Mouse (Mus musculus) limb, embryonic 15.5 days (tissue): Measurements from ENCODE around the gene Arrb1. TPM values are rescaled to one million over a fixed set of nuclear protein-coding genes. Genes with fewer than 3 reads are reported as not detected.
A peak's percentile ranks its signal among the peaks of the same experiment; 100 is the strongest.

Experiments
- ATAC-seq: fragments of 200-750 bp; cut with Nextera tagmentation; 2 replicates; pipeline ENCODE4 v1.8.0; 2017; ENCODE audit warnings: low read depth, moderate TSS enrichment; ENCODE audit not compliant: insufficient number of reproducible peaks, low FRiP score, low TSS enrichment
- H3K27ac ChIP-seq: fragments of 300-500 bp; sonication (generic); 2 replicates; pipeline ENCODE4 v1.5.1; 2015; ENCODE audit warnings: moderate library complexity, mild to moderate bottlenecking, inconsistent platforms
- H3K27me3 ChIP-seq: fragments of 300-500 bp; sonication (generic); 2 replicates; pipeline ENCODE4 v1.6.1; 2015; ENCODE audit warnings: inconsistent platforms
- H3K36me3 ChIP-seq: fragments of 300-500 bp; sonication (generic); 2 replicates; pipeline ENCODE4 v1.6.1; 2015; ENCODE audit warnings: inconsistent platforms
- H3K4me1 ChIP-seq: fragments of 300-500 bp; sonication (generic); 2 replicates; pipeline ENCODE4 v1.6.1; 2015; ENCODE audit warnings: inconsistent platforms
- H3K4me2 ChIP-seq: fragments of 300-500 bp; sonication (generic); 2 replicates; pipeline ENCODE4 v1.6.1; 2015; ENCODE audit warnings: mild to moderate bottlenecking, inconsistent platforms
- H3K4me3 ChIP-seq: fragments of 300-500 bp; sonication (generic); 2 replicates; pipeline ENCODE4 v1.5.1; 2015; ENCODE audit warnings: mild to moderate bottlenecking, inconsistent platforms
- H3K9ac ChIP-seq: fragments of 300-500 bp; sonication (generic); 2 replicates; pipeline ENCODE4 v1.6.1; 2015; ENCODE audit warnings: inconsistent platforms
- H3K9me3 ChIP-seq: fragments of 300-500 bp; sonication (generic); 2 replicates; pipeline ENCODE4 v1.6.1; 2016; ENCODE audit warnings: inconsistent platforms
- WGBS: fragments of 180-500 bp; shearing (Covaris S2); methylation state at CpG from one replicate; pipeline ENCODE4 v1.1.7; 2015; 5-methylcytosine and 5-hydroxymethylcytosine counted together
- microRNA counts: library from miRNA; unstranded; fragments of <30 nt; microRNA quantifications from one replicate; lab custom pipeline; 2016
- microRNA-seq: library from miRNA; unstranded; fragments of <30 nt; microRNA quantifications from one replicate; pipeline ENCODE4, GENCODE M21; 2016
- polyA plus RNA-seq: library from polyadenylated mRNA; unstranded; fragments of >200 nt; fragmentation: Nextera tagmentation; extraction: Ambion mirVana; gene quantifications from 2 replicates; pipeline ENCODE4 v1.2.1, GENCODE M21; 2015

The Arrb1 gene
- polyA plus RNA-seq, 1 experiment from 2014 or later, result 7.4 TPM

- Histone ChIP-seq H3K9ac (no peak overlapping the region), H3K4me2 (no peak overlapping the region), H3K27ac (no peak overlapping the region), H3K27me3 (0 out of 2 replicates have a peak, but pooled peaks cover 1% of the 10 kb centered on the region), H3K9me3 (no peaks in the 10 kb centered on the region), H3K4me3 (no peak overlapping the region), H3K4me1 (no peaks in the 10 kb centered on the region), H3K36me3 (no peaks in the 10 kb centered on the region)
- 43% methylated on average over 4 of the region's 4 CpGs for WGBS
- no peak for ATAC-seq
Observed at GRCm38 (mm10) chr7:99649585-99649984, 114.3 kb downstream of the Arrb1 start.

GRCm38 (mm10) chr7:99654244-99654643 is 119.0 kb downstream of the Arrb1 start:
- ATAC-seq, result no peak
- no peak overlapping the region for H3K27ac ChIP-seq
- H3K4me1 ChIP-seq, result no peaks in the 10 kb centered on the region
- H3K9ac ChIP-seq, result no peak overlapping the region
- WGBS, result 79% methylated on average over 11 of the region's 11 CpGs
- no peaks in the 10 kb centered on the region for H3K36me3 ChIP-seq
- H3K4me3 ChIP-seq, result no peak overlapping the region
- H3K9me3 ChIP-seq, result no peaks in the 10 kb centered on the region
- H3K4me2 ChIP-seq, result no peak overlapping the region
- 0 out of 2 replicates have a peak, but pooled peaks cover 5% of the 10 kb centered on the region for H3K27me3 ChIP-seq

MicroRNA genes within 50 kb of the gene (microRNA counts, 519-probe panel; counts per million panel counts)
- 1,236 counts per million, percentile 8 among the panel's probes with 10 or more counts for microRNA mmu-miR-326 (lab: Ali Mortazavi, UCI)

Small RNAs within 50 kb of the gene (microRNA-seq; reads per million reads assigned to microRNA genes)
- gene Mir326, result 17.2 reads per million, percentile 31 among the genes with 10 or more reads in this experiment

Other genes with a start within 250 kb of the Arrb1 start
- gene Serpinh1, start 182.2 kb upstream of the Arrb1 start, polyA plus RNA-seq, result 2,485 and 2,692 TPM in 2 replicates
- gene Gdpd5, start 154.1 kb upstream of the Arrb1 start, polyA plus RNA-seq, result 13.8 and 15.9 TPM in 2 replicates
- gene Klhl35, start 69.5 kb upstream of the Arrb1 start, polyA plus RNA-seq, result 0.46 and 1.3 TPM in 2 replicates
- gene Rps3, start 51.7 kb upstream of the Arrb1 start, polyA plus RNA-seq, result 658 and 763 TPM in 2 replicates
- 1.0 and 1.1 TPM in 2 replicates for gene Tpbgl, start 91.6 kb downstream of the Arrb1 start, polyA plus RNA-seq
- gene Slco2b1, start 175.9 kb downstream of the Arrb1 start, polyA plus RNA-seq, result 3.9 and 5.0 TPM in 2 replicates
- gene Olfr520, start 194.8 kb downstream of the Arrb1 start, polyA plus RNA-seq, result not detected in 2 replicates
- gene Olfr521, start 228.0 kb downstream of the Arrb1 start, polyA plus RNA-seq, result not detected in 2 replicates